Mouse (Mus musculus) thymus, adult 2 months (tissue): ENCODE results near the gene Map6. TPM values are rescaled to one million over a fixed set of nuclear protein-coding genes. Genes with fewer than 3 reads are reported as not detected.

ENCODE experiments used
- DNase-seq: peaks from one replicate; pipeline ENCODE4 v3.0.0; 2021
- H3K27ac ChIP-seq: fragments of 200-500 bp; 2 replicates; pipeline ENCODE4 v1.5.1; 2012; ENCODE audit warnings: low read length, control low read depth; ENCODE audit not compliant: control insufficient read depth, insufficient read depth
- H3K27me3 ChIP-seq: fragments of 200-500 bp; 2 replicates; pipeline ENCODE4 v1.6.1; 2012; ENCODE audit warnings: mild to moderate bottlenecking, low read length, moderate library complexity, mixed read lengths; ENCODE audit not compliant: control insufficient read depth, insufficient read depth
- H3K36me3 ChIP-seq: fragments of 200-500 bp; 2 replicates; pipeline ENCODE4 v1.6.1; 2012; ENCODE audit warnings: mild to moderate bottlenecking, low read length, moderate library complexity; ENCODE audit not compliant: control insufficient read depth, insufficient read depth
- H3K4me1 ChIP-seq: fragments of 200-500 bp; replicated peaks from 2 replicates; pipeline ENCODE4 v1.6.1; 2012; ENCODE audit warnings: low read length; ENCODE audit not compliant: control insufficient read depth, insufficient read depth
- H3K4me3 ChIP-seq: fragments of 200-500 bp; 2 replicates; pipeline ENCODE4 v1.5.1; 2012; ENCODE audit warnings: mild to moderate bottlenecking, low read length, control low read depth, moderate library complexity; ENCODE audit not compliant: control insufficient read depth, insufficient read depth
- CTCF ChIP-seq: fragments of 200-500 bp; IDR thresholded peaks from 2 replicates; pipeline ENCODE4 v1.5.1; 2012; ENCODE audit warnings: mild to moderate bottlenecking, control low read depth, low read length, moderate library complexity, borderline replicate concordance; ENCODE audit not compliant: control insufficient read depth, poor library complexity, insufficient read depth; ENCODE audit errors: extremely low read depth
- POLR2A ChIP-seq: fragments of 200-500 bp; IDR thresholded peaks from 2 replicates; pipeline ENCODE4 v1.6.1; 2012; ENCODE audit warnings: mild to moderate bottlenecking, low read length, control low read depth, moderate library complexity; ENCODE audit not compliant: control insufficient read depth, poor library complexity, insufficient read depth; ENCODE audit errors: extremely low read depth
- WGBS: fragments of 180-500 bp; shearing (Covaris S2); methylation state at CpG from one replicate; pipeline ENCODE4 v1.1.7; 2018; 5-methylcytosine and 5-hydroxymethylcytosine counted together
- polyA plus RNA-seq: library from polyadenylated mRNA; depleted of rRNA; stranded (reverse); fragments of >200 nt; gene quantifications from 2 replicates; pipeline ENCODE4 v1.2.3, GENCODE M21; 2012

Map6 gene
- polyA plus RNA-seq, 1 experiment = 1.3 TPM

DNA sequence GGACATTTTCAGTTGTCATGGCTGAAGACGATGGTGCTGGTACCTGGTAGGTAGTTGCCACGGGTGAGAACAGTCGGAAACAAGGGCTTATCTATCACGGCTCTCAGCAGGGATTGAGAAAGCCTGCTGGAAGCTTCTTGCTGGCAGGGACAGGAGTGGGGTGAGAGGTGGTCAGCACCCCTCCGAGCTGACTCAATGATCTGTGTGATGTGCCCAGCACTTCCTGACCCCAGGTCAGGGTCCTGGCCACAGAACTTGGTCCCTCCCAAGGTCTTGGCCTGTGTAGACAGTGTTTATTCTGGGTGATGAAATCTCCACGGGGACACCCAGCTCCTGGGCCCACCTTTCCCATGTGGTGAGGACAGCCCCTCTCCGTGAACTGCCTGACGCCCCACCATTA, 38.4 kb upstream of the Map6 start:
- no peak overlapping the region for H3K4me3 ChIP-seq
- H3K27ac ChIP-seq = no peak overlapping the region
- WGBS = 94% methylated on average over 8 of the region's 8 CpGs
- no peak for DNase-seq
- TF ChIP-seq POLR2A = no peak
- TF ChIP-seq CTCF = no peak
- no peaks in the 10 kb centered on the region; the same call in 1 of the 2 replicates for H3K27me3 ChIP-seq
- H3K36me3 ChIP-seq = no peaks in the 10 kb centered on the region
- no peaks in the 10 kb centered on the region for H3K4me1 ChIP-seq

DNA sequence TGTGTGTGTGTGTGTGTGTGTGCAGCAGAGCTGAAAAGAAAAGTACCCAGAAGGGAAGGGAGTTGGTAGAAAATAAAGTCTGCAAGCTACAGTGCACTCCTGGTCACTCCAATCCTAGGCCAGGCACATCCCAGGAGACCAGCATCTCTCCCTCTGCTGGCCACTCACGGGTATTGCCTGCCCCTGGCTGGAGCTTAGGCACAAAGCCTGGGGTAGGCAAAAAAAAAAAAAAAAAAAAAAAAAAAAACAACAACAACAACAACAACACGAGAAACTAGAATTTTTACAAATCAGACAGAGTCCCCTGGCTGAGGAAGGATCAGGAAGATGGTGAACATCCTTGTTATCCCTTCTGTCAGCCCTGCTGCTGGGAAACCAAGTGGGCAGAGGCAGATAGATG, 37.8 kb upstream of the Map6 start:
- no peaks in the 10 kb centered on the region for H3K4me1 ChIP-seq
- TF ChIP-seq CTCF (peak; percentile 46; the same call in 1 of the 2 replicates), POLR2A (no peak)
- peak; percentile 8 for DNase-seq
- WGBS = 38% methylated on average over 2 of the region's 2 CpGs
- H3K27me3 ChIP-seq = no peaks in the 10 kb centered on the region; the same call in 1 of the 2 replicates
- H3K27ac ChIP-seq = no peak overlapping the region
- H3K4me3 ChIP-seq = no peak overlapping the region
- H3K36me3 ChIP-seq = no peaks in the 10 kb centered on the region

DNA sequence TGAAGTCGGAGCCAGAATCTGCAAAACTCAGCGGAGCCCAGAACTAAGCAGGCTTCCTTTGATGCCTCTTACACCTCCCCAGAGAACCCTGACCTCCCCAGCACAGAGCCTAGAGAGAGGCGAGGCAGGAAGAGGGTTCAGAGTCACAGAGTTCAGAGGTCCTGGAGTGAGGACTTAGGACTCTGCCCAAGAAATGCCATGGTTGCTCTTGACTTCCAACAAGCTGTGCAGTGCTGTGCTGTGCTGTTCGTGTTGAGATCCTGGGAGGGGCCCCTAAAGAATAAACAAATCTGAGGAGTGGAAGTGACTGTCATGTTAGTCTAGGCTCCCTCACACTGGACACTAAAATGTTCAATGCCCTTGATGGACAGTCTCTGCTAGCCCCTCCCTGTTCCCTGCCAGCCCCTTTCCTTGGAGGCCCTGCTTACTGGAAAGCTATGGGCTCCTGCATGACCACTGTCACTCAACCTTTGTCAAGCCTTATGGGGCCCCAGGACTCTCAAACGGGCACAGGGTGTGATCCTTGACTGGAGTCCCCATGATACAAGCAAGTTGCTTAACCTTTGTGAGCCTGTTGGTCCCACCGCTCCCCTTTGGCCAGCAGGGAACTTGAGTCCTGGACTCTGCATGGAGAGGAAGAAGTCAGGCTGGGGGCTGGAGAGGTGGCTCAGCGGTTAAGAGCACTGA, 37.0 kb upstream of the Map6 start:
- WGBS = 82% methylated on average over 7 of the region's 7 CpGs

DNA sequence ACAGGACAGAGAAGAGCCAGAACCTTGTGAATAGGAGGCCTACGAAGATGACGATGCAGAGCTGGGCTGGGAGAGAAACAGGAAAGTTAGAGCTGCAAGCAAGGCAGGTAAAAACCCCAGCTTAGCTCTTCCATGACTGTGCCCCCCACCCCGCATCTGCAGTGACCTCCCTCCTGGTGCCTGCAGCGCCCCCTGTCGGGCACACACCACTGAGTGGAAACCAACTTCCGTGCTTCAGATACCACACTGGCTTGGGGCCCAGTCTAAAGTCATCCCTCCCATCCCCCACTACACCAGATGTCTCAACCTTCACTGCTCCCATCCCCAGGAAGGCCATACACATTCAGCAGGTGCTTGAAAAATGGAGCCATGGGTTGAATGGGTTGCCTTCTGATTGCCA, 34.7 kb upstream of the Map6 start:
- TF ChIP-seq POLR2A (no peak), CTCF (0 out of 2 replicates have a peak, but pooled peaks have one; percentile 24)
- no peak overlapping the region for H3K27ac ChIP-seq
- 73% methylated on average over 6 of the region's 6 CpGs for WGBS
- H3K4me3 ChIP-seq = no peak overlapping the region
- DNase-seq = peak; percentile 5
- 0 out of 2 replicates have a peak, but pooled peaks cover under 1% of the 10 kb centered on the region for H3K27me3 ChIP-seq
- no peaks in the 10 kb centered on the region for H3K4me1 ChIP-seq
- no peaks in the 10 kb centered on the region for H3K36me3 ChIP-seq

More for the DNA sequence above, 37.0 kb upstream of the Map6 start:
- no peak overlapping the region for H3K4me3 ChIP-seq
- H3K4me1 ChIP-seq = no peaks in the 10 kb centered on the region
- H3K27me3 ChIP-seq = no peaks in the 10 kb centered on the region
- no peak for DNase-seq
- no peak overlapping the region for H3K27ac ChIP-seq
- TF ChIP-seq CTCF (no peak), POLR2A (no peak)
- H3K36me3 ChIP-seq = no peaks in the 10 kb centered on the region

DNA sequence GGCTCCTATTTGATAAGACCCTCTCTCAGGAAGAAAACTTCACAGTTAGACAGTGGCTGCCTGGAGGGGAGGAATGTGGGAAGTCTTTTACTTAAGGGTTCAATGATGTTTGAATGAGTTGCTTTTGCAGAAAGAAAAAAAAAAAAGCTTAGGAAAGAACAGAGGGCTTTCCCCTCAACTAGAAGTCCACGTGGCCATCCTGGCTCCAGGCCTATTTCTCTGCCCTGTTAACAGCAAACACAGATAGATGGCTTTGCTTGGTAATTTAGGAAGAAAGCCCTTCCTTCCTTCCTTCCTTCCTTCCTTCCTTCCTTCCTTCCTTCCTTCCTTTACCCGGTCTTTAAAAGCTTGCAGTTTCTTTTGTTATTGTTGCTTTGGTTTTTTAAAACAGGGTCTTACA, 32.3 kb upstream of the Map6 start:
- Histone ChIP-seq H3K4me3 (no peak overlapping the region), H3K27ac (no peak overlapping the region), H3K36me3 (no peaks in the 10 kb centered on the region), H3K27me3 (peaks cover 8% of the 10 kb centered on the region; the same call in 1 of the 2 replicates), H3K4me1 (no peaks in the 10 kb centered on the region)
- no peak for DNase-seq
- WGBS = 49% methylated on average over 2 of the region's 2 CpGs
- TF ChIP-seq CTCF (no peak), POLR2A (no peak)

DNA sequence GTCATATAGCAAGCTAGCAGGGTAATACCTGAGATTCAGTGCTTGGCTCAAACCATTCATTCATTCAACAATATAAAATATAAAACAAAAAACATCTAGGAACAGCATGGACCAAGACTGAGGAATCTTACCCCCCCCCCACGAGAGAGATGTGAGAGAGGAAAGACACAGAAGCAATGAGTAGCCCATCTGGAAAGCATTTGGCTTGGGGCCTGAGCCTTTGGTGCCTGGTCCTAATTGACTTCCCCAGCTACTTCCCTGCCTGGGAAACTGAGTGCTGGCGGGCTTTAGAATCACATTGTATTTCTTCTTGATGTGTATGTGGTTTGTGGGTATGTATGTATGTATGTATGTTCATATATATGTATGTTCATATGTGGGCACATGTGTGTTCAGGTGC, 31.6 kb upstream of the Map6 start:
- TF ChIP-seq CTCF = no peak
- no peak for TF ChIP-seq POLR2A
- DNase-seq = no peak
- Histone ChIP-seq H3K27ac (no peak overlapping the region), H3K4me1 (no peaks in the 10 kb centered on the region), H3K4me3 (no peak overlapping the region), H3K36me3 (no peaks in the 10 kb centered on the region), H3K27me3 (peaks cover 8% of the 10 kb centered on the region; the same call in 1 of the 2 replicates)
- 89% methylated on average over 2 of the region's 2 CpGs for WGBS
